Comparison of ENCODE assay signal across 28 mouse cellular contexts in the genomic region with DNA sequence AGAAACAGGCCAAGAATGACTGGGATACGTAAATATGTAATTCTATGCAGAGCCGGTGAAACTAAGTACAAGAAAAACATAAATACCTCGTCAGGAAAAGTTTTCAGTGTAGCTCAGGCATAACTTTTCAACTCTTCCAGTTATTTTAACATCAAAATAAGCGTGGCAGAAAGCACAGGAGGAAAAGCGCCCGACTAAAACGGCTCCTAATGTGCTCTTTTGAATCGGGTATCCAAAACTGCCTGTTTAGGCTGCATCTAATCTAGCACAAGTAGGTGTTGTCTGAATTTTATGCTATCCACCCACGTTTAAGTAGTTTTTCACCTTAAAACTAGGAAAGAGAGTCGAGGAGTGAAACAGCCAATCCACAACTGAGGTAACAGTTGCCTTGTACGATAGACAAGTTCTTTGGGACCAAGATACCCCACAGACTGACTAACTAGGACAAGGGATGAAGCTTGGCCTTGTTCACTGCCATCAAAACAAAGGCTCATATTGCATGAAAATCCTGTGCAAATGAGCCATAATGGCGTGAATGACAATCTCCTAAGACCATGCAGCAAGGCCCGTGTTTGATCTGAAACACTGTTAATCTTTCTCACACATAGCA.
DNase-seq lines count a peak whose midpoint lies in the region; TF ChIP-seq lines count a peak whose summit lies in the region.
"Had no signal": no experiment of that assay in that cellular context is flagged by ENCODE, and none has a peak within 500 bp of the region (broad histone marks: within the 10 kb centered on the region; RNA-seq: fewer than 3 reads in every experiment).

No protein-coding gene starts in this region.

- H3K27me3 ChIP-seq in cerebellum, adult 2 months (ENCODE audit: control insufficient read depth, insufficient read depth, low read length): no peaks in the 10 kb centered on the region
- H3K27me3 ChIP-seq: CH12.LX; hindbrain, embryonic 13.5 days; limb, embryonic 15.5 days; neural tube, embryonic 13.5 days had no signal

- no peak for TF ChIP-seq CTCF in cerebellum, adult 2 months (IDR thresholded peaks at IDR 0.05; ENCODE audit: borderline replicate concordance, insufficient read depth, low read depth, low read length)

- peak overlapping the region; percentile 71 for H3K27ac ChIP-seq in cerebellum, adult 2 months (ENCODE audit: insufficient read depth, low read length)
- H3K27ac ChIP-seq: heart, embryonic 10.5 days; hindbrain, embryonic 13.5 days; kidney, postnatal 0 days; limb, embryonic 10.5 days; limb, embryonic 15.5 days; liver, embryonic 14.5 days; macrophage; neural tube, embryonic 13.5 days had no signal

- peaks cover 17% of the 10 kb centered on the region; the same call in 1 of the 2 replicates for H3K4me1 ChIP-seq in cerebellum, adult 2 months (ENCODE audit: control insufficient read depth, insufficient read depth, low read length)
- H3K4me1 ChIP-seq: heart, embryonic 10.5 days; limb, embryonic 10.5 days; limb, embryonic 15.5 days; neural tube, embryonic 13.5 days had no signal

- DNase-seq in cerebellum, adult 11 months: peak; percentile 41
- no peak for DNase-seq in cerebellum, postnatal 4 days (ENCODE audit: low spot score in 2 of 2)
- DNase-seq in left cerebral cortex, postnatal 4 days: peak; percentile 11
- no peak for DNase-seq in left cerebral cortex, postnatal 36 days (ENCODE audit: low spot score in 2 of 2)
- peak; percentile 59 to 64 for DNase-seq in cerebellum, adult 2 months
- peak; percentile 50 to 76 for DNase-seq in cerebellum, postnatal 14 days
- no peak for DNase-seq in thymus, adult 18-20 months
- DNase-seq in embryo, embryonic 10 days (ENCODE audit: low spot score): no peak
- DNase-seq: adrenal gland, adult 2 months; adrenal gland, postnatal 36 days; gastrocnemius, postnatal 25 days; heart, adult 11 months; heart, postnatal 36 days; kidney, adult 2 months; kidney, postnatal 4 days; lung, adult 2 months; lung, postnatal 10 days; right cerebral cortex, postnatal 14 days had no signal

- H3K4me3 ChIP-seq in cerebellum, adult 2 months (replicated peaks; ENCODE audit: insufficient read depth, low read depth, low read length): no peak overlapping the region
- H3K4me3 ChIP-seq: heart, embryonic 10.5 days; hindbrain, embryonic 13.5 days; limb, embryonic 10.5 days; limb, embryonic 15.5 days; myocyte; neural tube, embryonic 13.5 days had no signal

- intact Hi-C loops in left cerebral cortex, postnatal 4 days (cut with DNase I): no loop called here
- intact Hi-C loops in left cerebral cortex, postnatal 36 days (cut with DNase I): loop anchor here (10.0 kb wide), 1 partner anchor 225 kb away; no protein-coding TSS in a partner anchor

- WGBS in cerebellum, adult 2 months: 8% methylated on average over 13 of the region's 13 CpGs

- no peak for TF ChIP-seq POLR2A in cerebellum, adult 2 months (IDR thresholded peaks at IDR 0.05; ENCODE audit: borderline replicate concordance, insufficient read depth, low read length)

Comparison
In these comparisons a context has a peak if more than half of its experiments do, and no peak if none do; other contexts are left out.
1. DNase-seq: peak in cerebellum, adult 11 months (single experiment), left cerebral cortex, postnatal 4 days (single experiment), cerebellum, adult 2 months (2 of 2) and cerebellum, postnatal 14 days (2 of 2); none in cerebellum, postnatal 4 days (0 of 2), left cerebral cortex, postnatal 36 days (0 of 2), thymus, adult 18-20 months (0 of 2) and embryo, embryonic 10 days (single experiment).